Mouse (Mus musculus) liver, embryonic 13.5 days (tissue): ENCODE measurements around the gene Nptn. TPM values are rescaled to one million over a fixed set of nuclear protein-coding genes. Genes with fewer than 3 reads are reported as not detected.

Source experiments
- ATAC-seq: fragments of 200-750 bp; cut with Nextera tagmentation; 2 replicates; pipeline ENCODE4 v1.8.0; 2017; ENCODE audit warnings: low read depth, mild to moderate bottlenecking, moderate number of reproducible peaks, moderate library complexity
- DNase-seq: peaks from one replicate; pipeline ENCODE4 v3.0.0; 2022
- H3K27ac ChIP-seq: fragments of 300-500 bp; sonication (generic); 2 replicates; pipeline ENCODE4 v1.5.1; 2015; ENCODE audit warnings: moderate library complexity, mild to moderate bottlenecking, inconsistent platforms
- H3K27me3 ChIP-seq: fragments of 300-500 bp; sonication (generic); 2 replicates; pipeline ENCODE4 v1.6.1; 2015; ENCODE audit warnings: mild to moderate bottlenecking, inconsistent platforms
- H3K36me3 ChIP-seq: fragments of 300-500 bp; sonication (generic); 2 replicates; pipeline ENCODE4 v1.6.1; 2015; ENCODE audit warnings: mild to moderate bottlenecking, inconsistent platforms
- H3K4me1 ChIP-seq: fragments of 300-500 bp; sonication (generic); replicated peaks from 2 replicates; pipeline ENCODE4 v1.6.1; 2015; ENCODE audit warnings: inconsistent platforms
- H3K4me2 ChIP-seq: fragments of 300-500 bp; sonication (generic); 2 replicates; pipeline ENCODE4 v1.6.1; 2015; ENCODE audit warnings: inconsistent platforms, mild to moderate bottlenecking, moderate library complexity
- H3K4me3 ChIP-seq: fragments of 300-500 bp; sonication (generic); replicated peaks from 2 replicates; pipeline ENCODE4 v1.5.1; 2015; ENCODE audit warnings: mild to moderate bottlenecking, inconsistent platforms
- H3K9ac ChIP-seq: fragments of 300-500 bp; sonication (generic); 2 replicates; pipeline ENCODE4 v1.6.1; 2015; ENCODE audit warnings: mild to moderate bottlenecking, inconsistent platforms
- H3K9me3 ChIP-seq: fragments of 300-500 bp; sonication (generic); replicated peaks from 2 replicates; pipeline ENCODE4 v1.6.1; 2016; ENCODE audit warnings: inconsistent platforms
- WGBS: fragments of 180-500 bp; shearing (Covaris S2); methylation state at CpG from one replicate; pipeline ENCODE4 v1.1.7; 2015; ENCODE audit not compliant: insufficient replicate concordance; 5-methylcytosine and 5-hydroxymethylcytosine counted together
- polyA plus RNA-seq: library from polyadenylated mRNA; unstranded; fragments of >200 nt; fragmentation: Nextera tagmentation; extraction: Ambion mirVana; gene quantifications from 2 replicates; pipeline ENCODE4 v1.2.1, GENCODE M21; 2015

Nptn gene
- polyA plus RNA-seq, 1 experiment from 2014 or later, result 98.0 TPM

GRCm38 (mm10) chr9:58657735-58658512 is 75.9 kb downstream of the Nptn start:
- Histone ChIP-seq H3K27ac (peak overlapping the region; percentile 98), H3K27me3 (no peaks in the 10 kb centered on the region), H3K9ac (peak overlapping the region; percentile 79), H3K4me3 (peak overlapping the region; percentile 51), H3K9me3 (no peaks in the 10 kb centered on the region), H3K36me3 (peaks cover 52% of the 10 kb centered on the region), H3K4me2 (peak overlapping the region; percentile 69), H3K4me1 (peaks cover 91% of the 10 kb centered on the region)
- ATAC-seq (peak; percentile 88), DNase-seq (peak; percentile 82)
- 23% methylated on average over 5 of the region's 5 CpGs for WGBS

GRCm38 (mm10) chr9:58658596-58659309 is 76.7 kb downstream of the Nptn start:
- Histone ChIP-seq H3K27me3 (no peaks in the 10 kb centered on the region), H3K27ac (peak overlapping the region; percentile 98), H3K36me3 (peaks cover 46% of the 10 kb centered on the region), H3K4me3 (no peak overlapping the region), H3K9me3 (no peaks in the 10 kb centered on the region), H3K4me2 (peak overlapping the region; percentile 69; the same call in 1 of the 2 replicates), H3K4me1 (peaks cover 91% of the 10 kb centered on the region), H3K9ac (peak overlapping the region; percentile 75)
- peak; percentile 46 for DNase-seq
- ATAC-seq, result no peak
- WGBS, result 28% methylated on average over 4 of the region's 4 CpGs

- Histone ChIP-seq H3K9me3 (no peaks in the 10 kb centered on the region), H3K4me2 (peak overlapping the region; percentile 35), H3K27ac (peak overlapping the region; percentile 98), H3K4me3 (no peak overlapping the region), H3K4me1 (peaks cover 93% of the 10 kb centered on the region), H3K36me3 (peaks cover 48% of the 10 kb centered on the region), H3K27me3 (no peaks in the 10 kb centered on the region), H3K9ac (peak overlapping the region; percentile 75)
- 58% methylated on average over 3 of the region's 3 CpGs for WGBS
- no peak for DNase-seq
- ATAC-seq, result no peak
These were observed 77.3 kb downstream of the Nptn start for GRCm38 (mm10) chr9:58659331-58659730.

- Histone ChIP-seq H3K27me3 (no peaks in the 10 kb centered on the region), H3K36me3 (peaks cover 50% of the 10 kb centered on the region), H3K4me2 (peak overlapping the region; percentile 35), H3K4me1 (peaks cover 89% of the 10 kb centered on the region), H3K9me3 (no peaks in the 10 kb centered on the region), H3K9ac (peak overlapping the region; percentile 75), H3K27ac (peak overlapping the region; percentile 98), H3K4me3 (no peak overlapping the region)
- ATAC-seq (peak; percentile 83), DNase-seq (peak; percentile 76)
- WGBS, result 46% methylated on average over 9 of the region's 9 CpGs
These were observed 77.9 kb downstream of the Nptn start for GRCm38 (mm10) chr9:58659989-58660388.

GRCm38 (mm10) chr9:58660673-58661072 is 78.6 kb downstream of the Nptn start:
- no peak for ATAC-seq
- H3K27me3 ChIP-seq, result no peaks in the 10 kb centered on the region
- no peaks in the 10 kb centered on the region for H3K9me3 ChIP-seq
- H3K36me3 ChIP-seq, result peaks cover 52% of the 10 kb centered on the region
- DNase-seq, result no peak
- H3K27ac ChIP-seq, result peak overlapping the region; percentile 98
- no peak overlapping the region for H3K4me2 ChIP-seq
- no peak overlapping the region for H3K4me3 ChIP-seq
- WGBS, result 80% methylated on average over 3 of the region's 3 CpGs
- peaks cover 89% of the 10 kb centered on the region for H3K4me1 ChIP-seq
- peak overlapping the region; percentile 75; the same call in 1 of the 2 replicates for H3K9ac ChIP-seq

- Histone ChIP-seq H3K4me2 (peak overlapping the region; percentile 39; the same call in 1 of the 2 replicates), H3K4me3 (no peak overlapping the region), H3K9ac (peak overlapping the region; percentile 67), H3K36me3 (peaks cover 63% of the 10 kb centered on the region), H3K9me3 (no peaks in the 10 kb centered on the region), H3K4me1 (peaks cover 77% of the 10 kb centered on the region), H3K27me3 (no peaks in the 10 kb centered on the region), H3K27ac (peak overlapping the region; percentile 98)
- ATAC-seq (no peak), DNase-seq (peak; percentile 23)
- WGBS, result 87% methylated on average over 4 of the region's 4 CpGs
These were observed 80.0 kb downstream of the Nptn start for GRCm38 (mm10) chr9:58662007-58662406.

- WGBS, result 33% methylated on average over 3 of the region's 3 CpGs
- Histone ChIP-seq H3K36me3 (peaks cover 67% of the 10 kb centered on the region), H3K27ac (peak overlapping the region; percentile 98), H3K9ac (peak overlapping the region; percentile 67), H3K4me1 (peaks cover 76% of the 10 kb centered on the region), H3K27me3 (no peaks in the 10 kb centered on the region), H3K4me3 (no peak overlapping the region), H3K9me3 (no peaks in the 10 kb centered on the region), H3K4me2 (peak overlapping the region; percentile 39)
- ATAC-seq (peak; percentile 34), DNase-seq (peak; percentile 55)
These were observed 80.8 kb downstream of the Nptn start for GRCm38 (mm10) chr9:58662791-58663190.

GRCm38 (mm10) chr9:58665492-58665891 is 83.5 kb downstream of the Nptn start:
- no peaks in the 10 kb centered on the region for H3K9me3 ChIP-seq
- H3K4me1 ChIP-seq, result peaks cover 54% of the 10 kb centered on the region
- no peak overlapping the region for H3K9ac ChIP-seq
- peak overlapping the region; percentile 64 for H3K27ac ChIP-seq
- H3K27me3 ChIP-seq, result no peaks in the 10 kb centered on the region
- no peak for ATAC-seq
- H3K4me2 ChIP-seq, result no peak overlapping the region
- no peak overlapping the region for H3K4me3 ChIP-seq
- DNase-seq, result no peak
- 82% methylated on average over 9 of the region's 9 CpGs for WGBS
- H3K36me3 ChIP-seq, result peaks cover 54% of the 10 kb centered on the region

- H3K4me2 ChIP-seq, result no peak overlapping the region
- DNase-seq (no peak), ATAC-seq (no peak)
- WGBS, result 85% methylated on average over 9 of the region's 9 CpGs
- no peak overlapping the region for H3K9ac ChIP-seq
- peak overlapping the region; percentile 64; the same call in 1 of the 2 replicates for H3K27ac ChIP-seq
- peaks cover 47% of the 10 kb centered on the region for H3K4me1 ChIP-seq
- no peaks in the 10 kb centered on the region for H3K9me3 ChIP-seq
- H3K27me3 ChIP-seq, result no peaks in the 10 kb centered on the region
- H3K4me3 ChIP-seq, result no peak overlapping the region
- peaks cover 48% of the 10 kb centered on the region for H3K36me3 ChIP-seq
These were observed 84.2 kb downstream of the Nptn start for GRCm38 (mm10) chr9:58666191-58666590.

GRCm38 (mm10) chr9:58667244-58667643 is 85.2 kb downstream of the Nptn start:
- 89% methylated on average over 9 of the region's 9 CpGs for WGBS
- no peak overlapping the region for H3K4me2 ChIP-seq

GRCm38 (mm10) chr9:58668171-58668570 is 86.1 kb downstream of the Nptn start:
- WGBS, result 83% methylated on average over 3 of the region's 3 CpGs
- Histone ChIP-seq H3K27ac (peak overlapping the region; percentile 31; the same call in 1 of the 2 replicates), H3K9me3 (no peaks in the 10 kb centered on the region), H3K9ac (no peak overlapping the region), H3K4me1 (peaks cover 27% of the 10 kb centered on the region), H3K4me2 (no peak overlapping the region), H3K4me3 (no peak overlapping the region), H3K36me3 (peaks cover 35% of the 10 kb centered on the region), H3K27me3 (no peaks in the 10 kb centered on the region)
- no peak; the same call in 1 of the 2 replicates for ATAC-seq
- DNase-seq, result no peak

More at GRCm38 (mm10) chr9:58667244-58667643, 85.2 kb downstream of the Nptn start:
- Histone ChIP-seq H3K9ac (no peak overlapping the region), H3K4me1 (peaks cover 36% of the 10 kb centered on the region), H3K27me3 (no peaks in the 10 kb centered on the region), H3K4me3 (no peak overlapping the region), H3K36me3 (peaks cover 39% of the 10 kb centered on the region), H3K9me3 (no peaks in the 10 kb centered on the region), H3K27ac (no peak overlapping the region)
- no peak for ATAC-seq
- no peak for DNase-seq
